Mouse (Mus musculus) midbrain, embryonic 16.5 days (tissue): Measurements from ENCODE around the gene Psmc5. TPM values are rescaled to one million over a fixed set of nuclear protein-coding genes. Genes with fewer than 3 reads are reported as not detected.

Source experiments
- ATAC-seq: fragments of 200-750 bp; cut with Nextera tagmentation; 2 replicates; pipeline ENCODE4 v1.8.0; 2017; ENCODE audit warnings: moderate TSS enrichment
- H3K27ac ChIP-seq: fragments of 300-500 bp; sonication (generic); 2 replicates; pipeline ENCODE4 v1.5.1; 2014; ENCODE audit warnings: mild to moderate bottlenecking, low read length, mixed read lengths
- H3K27me3 ChIP-seq: fragments of 300-500 bp; sonication (generic); 2 replicates; pipeline ENCODE4 v1.6.1; 2014; ENCODE audit warnings: low read depth, low read length, mixed read lengths; ENCODE audit not compliant: control insufficient read depth, insufficient read depth
- H3K36me3 ChIP-seq: fragments of 300-500 bp; sonication (generic); 2 replicates; pipeline ENCODE4 v1.6.1; 2014; ENCODE audit warnings: mild to moderate bottlenecking, low read length, moderate library complexity, mixed read lengths; ENCODE audit not compliant: control insufficient read depth, insufficient read depth
- H3K4me1 ChIP-seq: fragments of 300-500 bp; sonication (generic); 2 replicates; pipeline ENCODE4 v1.6.1; 2014; ENCODE audit warnings: mild to moderate bottlenecking, low read length, mixed read lengths; ENCODE audit not compliant: control insufficient read depth, insufficient read depth
- H3K4me2 ChIP-seq: fragments of 300-500 bp; sonication (generic); 2 replicates; pipeline ENCODE4 v1.6.1; 2014; ENCODE audit warnings: mild to moderate bottlenecking, low read length, mixed read lengths
- H3K4me3 ChIP-seq: fragments of 300-500 bp; sonication (generic); 2 replicates; pipeline ENCODE4 v1.5.1; 2014; ENCODE audit warnings: low read depth, mild to moderate bottlenecking, low read length, moderate library complexity, mixed read lengths
- H3K9ac ChIP-seq: fragments of 300-500 bp; sonication (generic); 2 replicates; pipeline ENCODE4 v1.6.1; 2014; ENCODE audit warnings: low read depth, low read length, mixed read lengths
- H3K9me3 ChIP-seq: fragments of 300-500 bp; sonication (generic); replicated peaks from 2 replicates; pipeline ENCODE4 v1.6.1; 2014; ENCODE audit warnings: mild to moderate bottlenecking, low read length, mixed read lengths; ENCODE audit not compliant: control insufficient read depth, poor library complexity, severe bottlenecking
- WGBS: fragments of 180-500 bp; shearing (Covaris S2); extraction: QIAGEN DNeasy Blood & Tissue Kit; methylation state at CpG from one replicate; pipeline ENCODE4 v1.1.7; 2014; 5-methylcytosine and 5-hydroxymethylcytosine counted together
- polyA plus RNA-seq: library from polyadenylated mRNA; unstranded; fragments of >200 nt; fragmentation: Nextera tagmentation; extraction: Ambion mirVana; gene quantifications from 2 replicates; pipeline ENCODE4 v1.2.1, GENCODE M21; 2015

The Psmc5 gene
- polyA plus RNA-seq, 1 experiment from 2014 or later: 278 TPM

DNA sequence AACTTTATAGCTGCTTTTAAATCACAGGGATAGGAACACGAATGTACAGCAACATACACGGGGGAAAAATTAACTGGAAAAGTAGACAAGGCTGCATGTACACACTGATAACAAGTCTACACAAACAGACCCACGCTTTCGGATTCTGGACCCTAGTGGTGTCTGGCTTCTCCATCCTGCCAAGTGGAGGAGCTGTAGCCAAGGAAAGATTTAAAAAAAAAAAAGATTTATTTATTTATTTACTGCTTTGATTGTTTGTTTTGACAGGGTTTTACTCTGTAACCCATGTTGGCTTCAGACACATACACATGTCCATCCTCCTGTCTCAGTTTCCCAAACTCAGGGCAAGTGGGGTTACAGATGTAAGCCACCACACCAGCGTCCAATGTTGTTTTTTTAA lies 51.5 kb downstream of the Psmc5 start:
- Histone ChIP-seq H3K27ac (no peak overlapping the region), H3K4me2 (no peak overlapping the region), H3K9me3 (no peaks in the 10 kb centered on the region), H3K4me3 (no peak overlapping the region), H3K4me1 (no peaks in the 10 kb centered on the region), H3K36me3 (no peaks in the 10 kb centered on the region), H3K9ac (no peak overlapping the region), H3K27me3 (no peaks in the 10 kb centered on the region)
- ATAC-seq: no peak
- whole genome bisulfite sequencing: 90% methylated on average over 5 of the region's 5 CpGs

GRCm38 (mm10) chr11:106308162-106308561 lies 52.2 kb downstream of the Psmc5 start:
- ATAC-seq: no peak
- WGBS: 86% methylated on average over 11 of the region's 11 CpGs
- no peak overlapping the region for H3K27ac ChIP-seq
- H3K9ac ChIP-seq: no peak overlapping the region
- no peaks in the 10 kb centered on the region for H3K9me3 ChIP-seq
- H3K27me3 ChIP-seq: no peaks in the 10 kb centered on the region
- H3K36me3 ChIP-seq: no peaks in the 10 kb centered on the region
- no peak overlapping the region for H3K4me2 ChIP-seq
- H3K4me3 ChIP-seq: no peak overlapping the region
- H3K4me1 ChIP-seq: no peaks in the 10 kb centered on the region

DNA sequence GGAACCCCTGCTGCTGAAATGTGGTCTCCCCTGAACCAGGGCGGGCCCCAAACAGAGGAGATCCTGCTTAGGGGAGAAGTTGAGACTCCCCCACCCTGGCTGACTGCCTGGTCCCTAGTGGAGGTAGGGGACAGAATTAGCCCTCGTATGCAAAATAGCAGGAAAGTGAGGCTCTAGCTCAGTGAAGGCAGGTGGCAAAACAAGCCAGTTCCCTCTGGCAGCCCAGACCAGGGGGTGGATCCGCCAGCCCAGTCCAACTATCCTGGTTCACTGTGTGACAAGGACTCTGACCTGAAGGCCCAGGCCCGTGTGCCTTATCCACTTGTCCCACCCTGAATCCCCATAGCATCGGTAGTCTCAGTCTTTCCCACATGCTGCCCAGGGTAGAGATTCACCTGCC lies 54.2 kb downstream of the Psmc5 start:
- no peak for ATAC-seq
- H3K36me3 ChIP-seq: no peaks in the 10 kb centered on the region
- no peaks in the 10 kb centered on the region for H3K9me3 ChIP-seq
- no peak overlapping the region for H3K4me2 ChIP-seq
- WGBS: 74% methylated on average over 5 of the region's 5 CpGs
- H3K4me1 ChIP-seq: no peaks in the 10 kb centered on the region
- no peak overlapping the region for H3K27ac ChIP-seq
- no peak overlapping the region for H3K4me3 ChIP-seq
- H3K9ac ChIP-seq: no peak overlapping the region
- H3K27me3 ChIP-seq: no peaks in the 10 kb centered on the region

Other genes with a start within 250 kb of the Psmc5 start
- 1.8 and 2.2 TPM in 2 replicates for gene Kcnh6, start 248.0 kb upstream of the Psmc5 start, polyA plus RNA-seq
- 174 and 187 TPM in 2 replicates for gene Dcaf7, start 219.3 kb upstream of the Psmc5 start, polyA plus RNA-seq
- 7.6 and 8.0 TPM in 2 replicates for gene Taco1, start 190.1 kb upstream of the Psmc5 start, polyA plus RNA-seq
- 10.9 and 12.3 TPM in 2 replicates for gene Map3k3, start 171.5 kb upstream of the Psmc5 start, polyA plus RNA-seq
- not detected in 2 replicates for gene Gm10840, start 95.3 kb upstream of the Psmc5 start, polyA plus RNA-seq
- gene Limd2, start 95.3 kb upstream of the Psmc5 start, polyA plus RNA-seq: 143 and 158 TPM in 2 replicates
- 25.1 and 28.2 TPM in 2 replicates for gene Strada, start 54.0 kb upstream of the Psmc5 start, polyA plus RNA-seq
- 115 and 131 TPM in 2 replicates for gene Ccdc47, start 39.8 kb upstream of the Psmc5 start, polyA plus RNA-seq
- 92.1 and 95.0 TPM in 2 replicates for gene Ddx42, start 39.2 kb upstream of the Psmc5 start, polyA plus RNA-seq
- 34.0 and 38.0 TPM in 2 replicates for gene Ftsj3, start 75 bp upstream of the Psmc5 start, polyA plus RNA-seq
- 7.1 and 7.8 TPM in 2 replicates for gene Smarcd2, start 16.8 kb downstream of the Psmc5 start, polyA plus RNA-seq
- gene Tcam1, start 20.5 kb downstream of the Psmc5 start, polyA plus RNA-seq: 0.05 and 0.21 TPM in 2 replicates
- 1.2 TPM in 1 of 2 replicates, not detected in the other for gene Gh, start 45.7 kb downstream of the Psmc5 start, polyA plus RNA-seq
- gene Cd79b, start 58.6 kb downstream of the Psmc5 start, polyA plus RNA-seq: 0.76 and 0.92 TPM in 2 replicates
- gene Scn4a, start 97.1 kb downstream of the Psmc5 start, polyA plus RNA-seq: not detected in 2 replicates
- gene Prr29, start 109.3 kb downstream of the Psmc5 start, polyA plus RNA-seq: not detected in 2 replicates
- gene Icam2, start 131.9 kb downstream of the Psmc5 start, polyA plus RNA-seq: 10.4 and 12.3 TPM in 2 replicates
- gene Ern1, start 231.7 kb downstream of the Psmc5 start, polyA plus RNA-seq: 4.8 and 5.9 TPM in 2 replicates